Mouse (Mus musculus) thymus, postnatal 0 days (tissue): ENCODE results near the gene Nos1. TPM values are rescaled to one million over a fixed set of nuclear protein-coding genes. Genes with fewer than 3 reads are reported as not detected.

Experiments used
- DNase-seq: peaks from one replicate; pipeline ENCODE4 v3.0.0-alpha.2; 2015; ENCODE audit warnings: low spot score
- polyA plus RNA-seq: library from polyadenylated mRNA; unstranded; fragments of >200 nt; fragmentation: Nextera tagmentation; extraction: Ambion mirVana; gene quantifications from 2 replicates; pipeline ENCODE4 v1.2.1, GENCODE M21; 2015

Gene Nos1
- polyA plus RNA-seq, 1 experiment from 2014 or later = 0.10 TPM

- peak; percentile 12 for DNase-seq
These were observed 173.6 kb downstream of the Nos1 start for GRCm38 (mm10) chr5:117954429-117954828.

DNA sequence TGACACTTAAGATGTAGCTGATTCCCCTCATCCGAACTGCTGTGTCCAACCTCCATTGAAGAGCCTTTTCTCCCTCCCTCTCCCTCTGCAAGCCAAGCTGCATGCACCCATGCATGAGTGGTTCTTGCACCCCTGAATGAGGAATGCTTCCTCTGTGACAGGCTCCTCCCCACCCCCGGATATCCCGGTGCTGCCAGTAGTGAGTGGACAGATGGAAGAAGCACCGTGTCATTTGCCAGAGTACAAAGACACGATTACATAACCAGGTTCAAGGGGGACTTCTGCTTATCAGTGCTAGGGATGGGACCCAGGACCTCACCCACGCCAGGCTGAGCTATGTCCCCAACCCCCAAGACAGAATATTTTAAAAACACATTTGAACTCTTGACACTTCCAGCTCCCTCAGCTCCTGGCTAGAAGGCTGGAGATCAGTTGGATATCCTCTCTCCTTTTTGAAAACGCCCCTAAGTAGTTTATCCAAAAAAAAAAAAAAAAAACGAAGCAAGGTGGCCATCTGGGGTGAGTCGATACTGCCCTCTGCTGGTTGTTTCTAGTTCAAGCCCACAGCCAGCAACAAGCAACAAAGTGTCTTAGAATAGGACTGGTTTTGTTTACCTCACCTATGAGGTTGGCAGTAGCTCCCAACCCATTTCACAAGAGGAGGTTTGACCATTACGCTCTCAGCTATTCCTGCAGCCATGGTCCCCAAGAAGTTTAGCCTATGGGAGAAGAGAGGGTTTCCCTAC lies 175.0 kb downstream of the Nos1 start:
- DNase-seq = peak; percentile 70

DNA sequence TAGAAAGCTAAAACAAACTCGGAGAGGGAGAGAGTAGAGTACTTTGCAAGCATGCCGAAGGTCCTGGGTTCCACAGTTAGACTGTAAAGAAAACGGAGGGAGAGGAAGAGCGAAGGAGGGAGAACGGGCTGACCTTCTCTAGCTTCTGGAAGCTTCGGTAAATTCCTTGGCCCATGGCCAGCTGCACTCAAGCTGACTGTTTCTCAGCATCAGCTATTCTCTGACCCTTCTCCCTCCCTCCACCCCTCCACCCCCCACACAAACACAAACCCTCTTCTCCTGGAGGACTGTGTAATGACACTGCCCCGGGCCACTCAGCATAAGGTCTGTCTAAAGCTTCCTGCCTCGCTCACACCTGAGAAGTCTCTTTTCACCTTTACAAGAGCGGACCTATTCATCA lies 183.9 kb downstream of the Nos1 start:
- DNase-seq = no peak

DNA sequence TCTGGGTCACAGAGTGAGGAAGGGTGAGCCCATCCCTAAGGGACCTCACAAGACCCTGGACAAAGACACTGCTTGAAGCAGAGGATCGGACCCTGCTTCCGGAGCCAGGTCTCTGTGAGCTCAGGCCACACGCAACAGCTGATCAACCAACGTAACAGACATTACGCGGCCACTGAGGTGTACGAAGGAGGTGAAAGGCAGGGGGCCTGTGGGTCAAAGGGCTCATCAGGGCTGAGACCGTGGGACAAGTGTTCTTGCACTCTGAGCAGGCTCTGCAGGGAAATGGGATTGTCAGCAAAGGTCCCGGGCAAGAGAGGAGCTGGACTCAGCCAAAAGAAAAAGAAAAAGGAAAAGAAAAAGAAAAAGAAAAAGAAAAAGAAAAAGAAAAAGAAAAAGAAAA lies 186.1 kb downstream of the Nos1 start:
- DNase-seq = no peak

DNA sequence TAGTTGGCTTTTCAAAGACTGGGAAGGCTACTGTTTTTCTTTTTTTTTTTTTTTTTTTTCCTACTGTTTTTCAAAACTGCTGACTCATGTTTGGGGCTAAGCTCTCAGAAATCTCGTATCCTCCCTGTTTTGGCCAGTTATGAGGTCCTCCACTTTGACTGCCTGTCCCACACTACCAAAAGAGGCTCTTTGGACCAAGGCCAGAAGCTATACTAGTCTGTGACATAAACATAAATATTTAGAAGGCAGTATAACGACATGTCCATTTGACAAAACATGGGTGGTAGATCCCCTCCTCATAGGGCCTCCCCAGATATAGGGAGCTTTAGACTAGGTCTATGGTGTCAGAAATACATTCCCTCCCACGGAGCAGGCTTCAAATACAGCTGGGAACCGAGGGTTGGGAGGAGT lies 186.8 kb downstream of the Nos1 start:
- DNase-seq = no peak

GRCm38 (mm10) chr5:117969681-117970427 lies 189.0 kb downstream of the Nos1 start:
- no peak for DNase-seq

GRCm38 (mm10) chr5:117976263-117976656 lies 195.4 kb downstream of the Nos1 start:
- no peak for DNase-seq

DNA sequence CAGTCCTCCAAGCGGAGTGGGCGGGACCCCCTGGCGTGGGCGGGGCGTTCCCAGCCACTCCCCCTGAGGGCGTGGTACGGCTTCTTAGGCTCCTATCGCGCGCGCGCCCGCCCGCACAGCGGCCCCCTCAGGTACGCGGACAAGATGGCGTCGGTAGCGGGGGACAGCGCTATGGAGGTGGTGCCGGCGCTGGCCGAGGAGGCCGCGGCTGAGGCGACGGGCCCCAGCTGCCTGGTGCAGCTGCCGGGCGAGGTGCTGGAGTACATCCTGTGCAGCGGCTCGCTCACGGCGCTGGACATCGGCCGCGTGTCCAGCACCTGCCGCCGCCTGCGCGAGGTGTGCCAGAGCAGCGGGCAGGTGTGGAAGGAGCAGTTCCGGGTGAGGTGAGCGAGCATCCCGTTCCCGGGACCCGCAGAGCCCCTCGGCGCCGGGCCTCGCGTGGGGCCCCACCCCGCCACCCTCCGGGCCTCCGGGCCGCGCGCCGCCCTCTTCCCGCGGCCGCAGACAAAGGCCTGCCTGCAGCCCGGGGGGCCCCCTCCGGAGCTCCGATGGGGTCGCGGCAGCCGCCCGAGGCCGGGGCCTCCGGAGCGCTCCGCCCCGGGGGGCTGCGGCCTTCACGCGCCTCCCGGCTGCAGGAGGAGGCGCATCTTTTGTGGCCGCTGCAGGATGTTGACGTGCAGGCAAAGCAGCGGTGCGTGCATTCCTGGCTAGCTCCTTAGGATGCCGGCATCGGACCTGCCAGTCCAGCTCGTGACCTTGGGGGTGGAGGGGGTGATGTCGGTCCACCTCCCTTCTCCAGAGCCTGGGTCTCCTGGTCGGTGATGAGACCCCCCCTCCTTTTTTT lies 196.0 kb downstream of the Nos1 start, which contains the start of gene Fbxo21:
Gene Fbxo21, plus strand, starts transcription at position 74 of the 844 bp plus-strand sequence.
- peak; percentile 89 for DNase-seq

DNA sequence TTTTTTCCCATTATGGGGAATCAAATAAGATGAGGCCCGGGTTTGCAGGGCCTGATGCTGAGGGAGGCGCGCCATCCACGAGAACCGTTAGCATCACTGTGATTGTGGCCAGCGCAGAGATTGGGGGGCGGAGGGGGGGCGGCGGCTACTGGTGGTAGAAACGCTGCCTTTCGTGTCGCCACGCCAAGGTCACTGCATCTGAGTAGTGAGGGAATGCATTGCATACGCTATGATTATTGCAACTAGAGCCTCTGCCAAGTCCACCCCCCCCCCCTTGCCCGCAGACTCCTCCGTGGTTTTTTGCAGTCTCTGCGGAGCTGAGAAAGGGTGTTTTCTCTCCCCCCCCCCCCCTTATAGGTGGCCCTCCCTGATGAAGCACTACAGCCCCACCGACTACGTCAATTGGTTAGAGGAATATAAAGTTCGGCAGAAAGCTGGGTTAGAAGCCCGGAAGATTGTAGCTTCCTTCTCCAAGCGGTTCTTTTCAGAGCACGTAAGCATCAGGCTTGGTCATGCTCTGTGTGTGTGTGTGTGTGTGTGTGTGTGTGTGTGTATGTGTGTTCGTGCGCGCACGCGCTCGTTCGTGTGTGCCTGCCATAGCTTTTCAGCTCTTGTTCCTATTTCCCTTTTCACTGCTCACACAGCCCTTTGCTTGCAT lies 196.8 kb downstream of the Nos1 start:
- peak; percentile 26 for DNase-seq

GRCm38 (mm10) chr5:117978159-117978697 lies 197.4 kb downstream of the Nos1 start:
- no peak for DNase-seq

GRCm38 (mm10) chr5:117979082-117979481 lies 198.2 kb downstream of the Nos1 start:
- DNase-seq = no peak

DNA sequence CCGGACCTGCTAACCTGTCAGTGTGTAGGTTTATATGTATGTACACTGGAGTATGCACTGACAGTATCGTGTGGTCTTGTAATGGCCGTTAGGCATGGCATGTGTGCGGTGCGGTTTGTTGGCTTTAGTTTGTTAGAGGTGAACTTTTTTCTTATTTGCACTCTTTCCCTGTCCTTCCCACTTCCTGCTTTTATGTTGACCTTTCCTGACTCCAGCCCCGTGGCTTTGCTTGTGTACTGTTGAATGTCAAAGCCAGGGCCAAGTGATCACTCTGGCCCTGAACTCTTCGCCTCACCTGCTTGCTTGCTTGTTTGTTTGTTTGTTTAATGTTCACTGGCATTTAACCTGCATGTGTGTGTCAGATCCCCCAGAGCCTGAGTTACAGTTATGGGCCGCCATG lies 200.1 kb downstream of the Nos1 start:
- DNase-seq = no peak

- no peak for DNase-seq
These were observed 201.1 kb downstream of the Nos1 start for GRCm38 (mm10) chr5:117981943-117982342.

DNA sequence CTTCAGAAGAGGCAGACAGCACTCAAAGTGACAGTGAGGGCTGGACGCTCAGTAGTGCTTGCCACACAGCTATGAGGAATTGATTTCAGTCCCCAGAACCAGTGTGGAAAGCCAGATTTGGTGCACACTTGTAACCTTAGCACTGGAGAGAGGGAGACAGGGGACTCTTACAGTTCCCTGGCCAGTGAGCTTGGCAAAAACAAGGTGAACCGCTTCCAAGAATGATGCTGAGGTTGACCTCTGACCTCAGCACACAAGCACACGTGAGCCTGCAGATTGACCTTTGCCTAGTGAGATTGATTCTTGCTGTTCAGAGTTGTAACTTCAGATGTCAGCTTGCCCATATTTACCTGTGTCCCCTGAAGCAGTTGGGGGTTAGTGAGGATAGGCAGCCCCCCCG lies 205.5 kb downstream of the Nos1 start:
- DNase-seq = no peak

DNA sequence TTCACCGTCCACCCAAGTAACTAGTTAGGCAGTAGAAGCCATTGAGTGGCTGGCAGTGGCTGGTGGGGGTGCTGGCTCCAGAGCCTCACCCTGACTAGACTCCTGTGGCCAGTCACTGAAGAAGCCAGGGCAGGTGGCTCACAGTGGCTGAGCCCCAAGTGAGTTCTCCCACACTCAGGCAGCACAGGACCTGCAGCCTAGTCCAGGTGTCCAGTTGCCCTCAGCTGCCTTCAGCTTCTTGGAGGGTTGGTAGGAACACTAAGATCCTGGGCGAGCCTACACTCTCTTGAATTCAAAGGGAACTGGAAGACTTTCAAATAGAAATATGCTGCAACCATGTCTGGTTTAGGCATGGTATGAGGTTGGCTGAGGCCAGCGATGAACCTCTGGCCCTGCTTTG lies 207.1 kb downstream of the Nos1 start:
- no peak for DNase-seq

DNA sequence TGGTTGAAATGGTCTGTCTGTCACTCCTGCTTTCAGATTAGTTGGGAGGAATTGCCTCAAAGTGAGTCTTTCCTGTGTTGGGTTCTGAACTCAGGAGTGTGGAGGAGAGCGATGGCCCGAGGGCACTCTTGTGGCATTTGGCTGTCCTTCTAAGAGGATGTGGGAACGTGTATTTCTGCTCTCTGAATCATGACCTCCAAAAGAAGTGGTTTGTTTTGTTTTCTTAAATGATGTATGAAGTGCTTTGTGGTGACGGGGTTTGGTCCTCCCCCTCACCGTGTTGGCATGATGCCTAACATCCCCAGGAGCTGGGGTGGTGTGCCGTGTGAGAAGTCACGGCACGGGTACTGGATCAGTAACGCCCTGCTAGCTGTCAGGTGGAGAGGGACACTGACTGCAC lies 207.5 kb downstream of the Nos1 start:
- no peak for DNase-seq

GRCm38 (mm10) chr5:117989773-117990172 lies 208.9 kb downstream of the Nos1 start:
- no peak for DNase-seq

GRCm38 (mm10) chr5:117990957-117991356 lies 210.1 kb downstream of the Nos1 start:
- no peak for DNase-seq

GRCm38 (mm10) chr5:117993550-117993949 lies 212.7 kb downstream of the Nos1 start:
- no peak for DNase-seq

GRCm38 (mm10) chr5:117995372-117995901 lies 214.6 kb downstream of the Nos1 start:
- DNase-seq = no peak

DNA sequence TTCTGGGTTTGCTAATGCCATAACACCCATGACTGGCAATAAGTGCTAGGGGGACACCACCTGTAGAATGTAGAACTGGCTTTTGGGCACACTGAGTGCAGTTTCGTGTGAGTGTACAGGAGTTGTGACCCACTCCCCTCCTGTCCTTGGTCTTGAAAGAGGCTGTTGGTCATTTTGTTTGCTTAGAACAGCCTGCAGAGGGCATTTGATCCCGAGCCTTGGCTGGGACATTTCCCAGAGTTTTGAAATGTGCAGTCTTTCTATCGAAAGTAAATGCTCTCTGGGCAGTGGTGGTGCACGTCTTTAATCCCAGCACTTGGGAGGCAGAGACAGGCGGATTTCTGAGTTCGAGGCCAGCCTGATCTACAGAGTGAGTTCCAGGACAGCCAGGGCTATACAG lies 215.1 kb downstream of the Nos1 start:
- no peak for DNase-seq
